Mouse (Mus musculus) CH12.LX (cell line): ENCODE data around the gene E2f7.
A peak's percentile ranks its signal among the peaks of the same experiment; 100 is the strongest.

Source experiments
- BHLHE40 ChIP-seq: IDR thresholded peaks from 2 replicates; pipeline ENCODE4 v1.6.1; 2011; ENCODE audit warnings: mild to moderate bottlenecking, low read depth, low read length, improper control_type of control experiment
- CHD1 ChIP-seq: IDR thresholded peaks from 2 replicates; pipeline ENCODE4 v1.6.1; 2012; ENCODE audit warnings: low read depth, low read length, improper control_type of control experiment, inconsistent platforms
- CTCF ChIP-seq, 2 experiments: IDR thresholded peaks in 1 of 2; conservative IDR thresholded peaks in 1 of 2; 2 replicates each; pipeline ENCODE4 v1.5.1; 2011 to 2012; ENCODE audit warnings: low read depth in 2 of 2, low read length in 2 of 2, improper control_type of control experiment in 1 of 2, inconsistent platforms in 1 of 2, mild to moderate bottlenecking in 1 of 2, moderate library complexity in 1 of 2
- EP300 ChIP-seq: IDR thresholded peaks from 2 replicates; pipeline ENCODE4 v1.6.1; 2011; ENCODE audit warnings: low read length, improper control_type of control experiment
- MAX ChIP-seq: IDR thresholded peaks from 2 replicates; pipeline ENCODE4 v1.6.1; 2011; ENCODE audit warnings: low read length, improper control_type of control experiment
- NELFE ChIP-seq: IDR thresholded peaks from 2 replicates; pipeline ENCODE4 v1.6.1; 2011; ENCODE audit warnings: low read depth, low read length, improper control_type of control experiment

GRCm38 (mm10) chr10:110707390-110708113 lies 37.7 kb upstream of the E2f7 start:
- TF ChIP-seq NELFE (no peak), MAX (0 out of 2 replicates have a peak, but pooled peaks have one; percentile 13), BHLHE40 (peak; percentile 94), CHD1 (no peak), EP300 (peak; percentile 59; the same call in 1 of the 2 replicates), CTCF (conservative IDR thresholded peaks at IDR 0.05 in 1 of 2, IDR thresholded peaks at IDR 0.05 in 1 of 2; ENCODE audit: low read depth in 2 of 2, low read length in 2 of 2) (0 out of 4 replicates have a peak, but pooled peaks of 1 of the 2 experiments have one; percentile 21)
